Mouse (Mus musculus) olfactory bulb, adult 2 months (tissue): ENCODE results near the gene Tmem117.

ENCODE experiments used
- CTCF ChIP-seq: fragments of 200-500 bp; IDR thresholded peaks from 2 replicates; pipeline ENCODE4 v1.5.1; 2012; ENCODE audit warnings: low read depth, mild to moderate bottlenecking, low read length, moderate library complexity; ENCODE audit not compliant: insufficient read depth
- POLR2A ChIP-seq: fragments of 200-500 bp; IDR thresholded peaks from 2 replicates; pipeline ENCODE4 v1.6.1; 2012; ENCODE audit warnings: mild to moderate bottlenecking, low read depth, low read length, moderate library complexity; ENCODE audit not compliant: insufficient read depth

DNA sequence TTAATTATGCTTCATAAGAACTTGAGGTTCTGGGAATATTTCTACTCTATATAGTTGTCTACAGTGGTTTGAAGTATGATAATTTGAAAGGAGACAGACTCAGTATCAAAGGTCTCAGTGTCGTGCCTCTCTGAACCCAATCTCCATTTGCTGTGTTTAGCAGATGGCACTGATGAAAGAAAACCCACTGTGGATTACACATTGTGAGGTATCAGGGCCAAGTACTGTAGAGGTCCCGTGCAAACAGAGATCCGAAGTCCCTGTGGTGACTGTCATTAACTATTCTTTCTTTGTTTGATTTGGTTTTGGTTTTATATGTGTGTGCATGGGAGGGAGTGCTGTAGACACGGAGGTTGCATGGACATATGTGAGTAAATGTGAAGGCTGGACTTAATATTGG lies 304.0 kb downstream of the Tmem117 start:
- no peak for TF ChIP-seq CTCF
- no peak for TF ChIP-seq POLR2A
